Mouse (Mus musculus) hindbrain, embryonic 14.5 days (tissue): ENCODE results near the gene Oxa1l. TPM values are rescaled to one million over a fixed set of nuclear protein-coding genes. Genes with fewer than 3 reads are reported as not detected.
"Not testable (repeated sequence)": the region's sequence is repeated elsewhere in the genome, so short reads cannot be mapped to it uniquely, and the experiment has no call there.

Experiments used
- ATAC-seq: fragments of 200-750 bp; cut with Nextera tagmentation; 2 replicates; pipeline ENCODE4 v1.8.0; 2017; ENCODE audit warnings: moderate number of reproducible peaks, mild to moderate bottlenecking, moderate TSS enrichment, moderate library complexity; ENCODE audit not compliant: low FRiP score
- DNase-seq: peaks from one replicate; pipeline ENCODE4 v3.0.0-alpha.2; 2015; ENCODE audit warnings: low spot score
- H3K27ac ChIP-seq: fragments of 300-500 bp; sonication (generic); 2 replicates; pipeline ENCODE4 v1.5.1; 2014; ENCODE audit warnings: mild to moderate bottlenecking, moderate library complexity
- H3K27me3 ChIP-seq: fragments of 300-500 bp; sonication (generic); 2 replicates; pipeline ENCODE4 v1.6.1; 2014; ENCODE audit warnings: mild to moderate bottlenecking, low read length, mixed read lengths; ENCODE audit not compliant: control insufficient read depth, insufficient read depth
- H3K36me3 ChIP-seq: fragments of 300-500 bp; sonication (generic); replicated peaks from 2 replicates; pipeline ENCODE4 v1.6.1; 2014; ENCODE audit not compliant: control insufficient read depth, insufficient read depth
- H3K4me1 ChIP-seq: fragments of 300-500 bp; sonication (generic); replicated peaks from 2 replicates; pipeline ENCODE4 v1.6.1; 2014; ENCODE audit warnings: antibody characterized with exemption, low read length, mixed read lengths; ENCODE audit not compliant: control insufficient read depth, insufficient read depth
- H3K4me2 ChIP-seq: fragments of 300-500 bp; sonication (generic); replicated peaks from 2 replicates; pipeline ENCODE4 v1.6.1; 2014; ENCODE audit warnings: mild to moderate bottlenecking, moderate library complexity
- H3K4me3 ChIP-seq: fragments of 300-500 bp; sonication (generic); replicated peaks from 2 replicates; pipeline ENCODE4 v1.5.1; 2014; ENCODE audit warnings: mild to moderate bottlenecking, low read length
- H3K9ac ChIP-seq: fragments of 300-500 bp; sonication (generic); 2 replicates; pipeline ENCODE4 v1.6.1; 2014
- H3K9me3 ChIP-seq: fragments of 300-500 bp; sonication (generic); 2 replicates; pipeline ENCODE4 v1.6.1; 2016; ENCODE audit warnings: low read length; ENCODE audit not compliant: control insufficient read depth
- WGBS: fragments of 180-500 bp; shearing (Covaris S2); extraction: QIAGEN DNeasy Blood & Tissue Kit; methylation state at CpG from one replicate; pipeline ENCODE4 v1.1.7; 2014; 5-methylcytosine and 5-hydroxymethylcytosine counted together
- polyA plus RNA-seq: library from polyadenylated mRNA; unstranded; fragments of >200 nt; fragmentation: Nextera tagmentation; extraction: Ambion mirVana; gene quantifications from 2 replicates; pipeline ENCODE4 v1.2.1, GENCODE M21; 2014

The Oxa1l gene
- polyA plus RNA-seq, 1 experiment from 2014 or later: 66.0 TPM

DNA sequence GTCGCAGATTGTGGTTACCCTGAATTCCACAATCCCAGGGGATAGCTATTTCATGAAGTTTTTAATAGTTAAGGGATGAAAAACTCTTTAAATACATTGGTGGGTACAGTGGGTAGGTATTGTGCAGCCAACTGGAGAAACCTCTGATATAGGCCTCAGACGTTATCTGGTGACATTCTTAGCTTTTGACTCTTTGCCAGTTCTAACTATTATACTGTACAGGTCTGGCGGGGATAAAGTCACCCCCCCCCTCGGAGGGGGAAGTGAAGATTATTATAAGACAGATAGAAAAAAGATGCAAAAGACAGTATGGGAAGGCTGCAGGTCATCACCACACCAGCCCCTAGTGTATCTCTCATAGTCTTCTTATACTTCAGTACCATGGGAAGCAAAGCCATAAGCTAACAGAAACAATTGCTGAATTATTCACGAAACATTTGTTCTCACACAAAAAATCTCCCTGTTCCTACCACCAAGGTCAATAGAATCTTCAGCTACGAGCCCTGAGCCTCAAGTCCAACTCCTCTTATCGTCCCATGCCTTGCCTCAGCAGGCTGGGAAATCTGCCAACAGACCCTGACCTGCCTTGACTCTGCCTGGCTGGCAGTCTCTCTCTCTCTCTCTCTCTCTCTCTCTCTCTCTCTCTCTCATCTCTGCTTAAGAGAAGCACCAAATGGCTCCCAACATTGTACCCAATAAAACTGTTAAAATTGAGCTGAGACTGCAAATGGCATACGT lies 27.0 kb upstream of the Oxa1l start:
- Histone ChIP-seq H3K27ac (no peak overlapping the region), H3K4me2 (no peak overlapping the region), H3K4me1 (no peaks in the 10 kb centered on the region), H3K9me3 (no peaks in the 10 kb centered on the region), H3K4me3 (no peak overlapping the region), H3K9ac (no peak overlapping the region), H3K27me3 (no peaks in the 10 kb centered on the region), H3K36me3 (no peaks in the 10 kb centered on the region)
- DNase-seq: peak; percentile 30
- no peak for ATAC-seq
- 70% methylated on average over 8 of the region's 8 CpGs for WGBS

DNA sequence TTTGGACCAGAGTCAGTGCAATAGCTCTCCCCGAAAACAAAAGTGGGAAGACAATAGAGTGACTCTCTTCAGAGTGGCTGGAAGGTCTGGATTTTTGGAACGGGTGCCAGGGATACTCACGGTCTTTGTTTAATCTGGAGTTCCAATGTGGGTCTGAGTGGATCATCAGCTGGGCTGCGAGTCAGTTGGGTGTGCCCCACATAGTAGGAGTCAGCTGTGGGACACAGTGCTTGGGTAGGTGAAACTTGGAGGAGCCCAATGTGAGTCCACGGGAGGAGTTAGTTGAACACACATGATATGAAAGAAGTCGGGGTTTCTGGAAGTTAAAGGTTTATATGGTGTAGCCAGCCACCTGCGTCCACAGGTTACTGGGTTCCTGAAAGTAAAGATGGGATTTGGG lies 19.8 kb upstream of the Oxa1l start:
- ATAC-seq: no peak
- WGBS: 62% methylated on average over 7 of the region's 7 CpGs
- H3K9ac ChIP-seq: no peak overlapping the region
- H3K4me3 ChIP-seq: no peak overlapping the region
- H3K4me1 ChIP-seq: no peaks in the 10 kb centered on the region
- H3K27ac ChIP-seq: no peak overlapping the region
- no peak for DNase-seq
- H3K4me2 ChIP-seq: no peak overlapping the region
- H3K27me3 ChIP-seq: no peaks in the 10 kb centered on the region
- no peaks in the 10 kb centered on the region for H3K9me3 ChIP-seq
- H3K36me3 ChIP-seq: no peaks in the 10 kb centered on the region

DNA sequence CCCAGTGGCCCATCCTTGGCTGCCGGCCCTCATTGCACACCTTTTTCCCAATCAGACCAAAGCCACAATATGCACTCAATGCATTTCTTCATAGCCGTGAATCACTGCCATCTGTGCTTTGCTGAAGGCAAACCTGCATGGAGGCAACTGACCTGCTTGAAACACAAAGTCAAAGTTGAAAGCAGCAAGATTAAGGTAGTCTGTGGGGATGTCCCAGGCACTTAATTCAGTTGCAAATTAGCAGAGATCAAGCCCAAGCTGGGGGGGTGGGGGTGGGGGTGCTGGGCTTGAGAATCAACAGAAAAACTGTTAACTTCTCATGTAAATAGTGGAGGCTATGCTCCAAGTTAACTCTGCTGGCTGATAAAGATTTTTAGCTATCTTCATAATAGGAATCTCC lies 18.8 kb upstream of the Oxa1l start:
- WGBS: 35% methylated on average over 2 of the region's 2 CpGs
- H3K4me1 ChIP-seq, H3K36me3 ChIP-seq, H3K9me3 ChIP-seq, H3K27ac ChIP-seq, H3K4me3 ChIP-seq, H3K9ac ChIP-seq, H3K4me2 ChIP-seq, H3K27me3 ChIP-seq, DNase-seq, ATAC-seq: not testable (repeated sequence)

DNA sequence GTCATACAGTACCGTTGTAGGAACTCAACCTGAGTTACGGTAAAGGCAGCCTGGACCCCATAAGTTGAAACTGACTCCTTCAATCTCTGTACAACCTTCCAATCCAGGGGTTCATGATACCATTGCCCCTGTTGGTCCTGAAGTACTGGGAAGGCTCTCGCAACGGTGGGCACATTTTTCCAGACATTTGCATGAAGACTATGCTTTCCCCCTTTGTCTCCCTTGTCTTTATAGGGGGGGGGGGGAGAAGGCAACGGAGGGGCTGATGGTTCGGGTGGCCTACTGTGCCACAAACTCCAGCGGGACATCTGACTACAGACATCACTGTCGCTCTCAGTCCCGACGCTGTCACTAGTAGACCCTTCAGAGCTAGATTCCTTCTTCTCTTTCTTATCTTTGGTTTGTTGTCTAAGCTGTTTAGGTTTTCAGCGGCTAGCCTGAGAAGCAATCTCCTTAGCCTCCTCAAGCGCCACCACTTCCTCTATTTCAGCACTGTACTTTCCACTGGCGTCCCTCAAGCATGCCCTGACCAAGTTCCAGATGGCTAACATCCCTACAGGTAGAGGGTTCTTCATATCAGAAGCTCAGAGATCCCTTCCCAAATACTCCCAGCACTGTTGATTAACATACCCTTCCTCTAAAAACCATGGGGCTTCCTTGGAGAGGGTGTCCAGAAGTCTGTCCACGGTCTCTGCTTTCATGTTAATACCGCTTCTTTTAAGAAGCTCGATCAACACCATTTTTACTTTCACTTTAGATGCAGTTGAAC lies 9.7 kb upstream of the Oxa1l start:
- not testable (repeated sequence) for H3K4me3 ChIP-seq, H3K9ac ChIP-seq, H3K4me1 ChIP-seq, H3K27ac ChIP-seq, DNase-seq, H3K4me2 ChIP-seq, ATAC-seq, H3K9me3 ChIP-seq, H3K36me3 ChIP-seq, H3K27me3 ChIP-seq
- WGBS: 93% methylated on average over 16 of the region's 16 CpGs

DNA sequence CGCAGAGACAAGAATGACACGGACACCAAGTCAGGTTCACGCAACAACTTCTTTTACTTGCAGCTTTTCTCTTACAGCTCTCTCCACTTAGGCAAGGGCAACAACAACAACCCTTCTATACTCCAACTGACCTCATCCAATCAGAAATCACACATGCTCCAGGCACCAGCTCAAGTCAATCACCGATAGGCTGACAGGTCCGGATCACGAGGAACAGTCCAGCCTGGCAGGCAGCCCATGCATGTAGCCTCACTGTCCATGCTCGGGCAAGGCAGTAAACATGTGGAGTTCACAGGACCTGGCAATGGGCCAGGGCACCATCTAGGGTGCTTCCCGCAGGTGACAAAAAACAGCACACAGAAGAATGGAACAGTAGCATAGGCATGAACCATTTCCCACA lies 8.3 kb upstream of the Oxa1l start:
- ATAC-seq (no peak), DNase-seq (no peak)
- Histone ChIP-seq H3K36me3 (no peaks in the 10 kb centered on the region), H3K9me3 (no peaks in the 10 kb centered on the region; the same call in 1 of the 2 replicates), H3K27me3 (no peaks in the 10 kb centered on the region), H3K27ac (no peak overlapping the region), H3K4me3 (no peak overlapping the region), H3K9ac (no peak overlapping the region), H3K4me2 (no peak overlapping the region), H3K4me1 (no peaks in the 10 kb centered on the region)
- 92% methylated on average over 8 of the region's 8 CpGs for WGBS

DNA sequence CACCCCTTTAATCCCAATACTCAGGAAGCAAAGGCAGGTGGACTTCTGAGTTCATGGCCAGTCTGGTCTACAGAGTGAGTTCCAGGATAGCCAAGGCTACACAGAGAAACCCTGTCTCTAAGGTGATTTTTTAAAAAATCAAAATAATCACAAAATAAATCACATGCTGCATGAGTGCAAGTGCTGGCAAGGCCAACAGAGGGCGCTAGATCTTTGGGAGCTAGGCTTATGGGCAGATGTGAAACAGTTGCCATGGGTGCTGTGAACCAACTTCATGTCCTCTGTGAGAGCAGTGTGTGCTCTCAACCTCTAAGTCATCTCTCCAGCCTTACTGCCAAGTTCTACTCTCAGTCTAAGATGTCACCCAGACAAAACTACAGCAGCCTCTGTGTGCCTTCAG lies 6.2 kb upstream of the Oxa1l start:
- Histone ChIP-seq H3K9ac (no peak overlapping the region), H3K4me1 (no peaks in the 10 kb centered on the region), H3K4me3 (no peak overlapping the region), H3K4me2 (no peak overlapping the region), H3K36me3 (no peaks in the 10 kb centered on the region), H3K27ac (no peak overlapping the region), H3K27me3 (no peaks in the 10 kb centered on the region), H3K9me3 (no peaks in the 10 kb centered on the region)
- DNase-seq (no peak), ATAC-seq (no peak)
- WGBS: 34% methylated on average over 1 of the region's 1 CpGs

DNA sequence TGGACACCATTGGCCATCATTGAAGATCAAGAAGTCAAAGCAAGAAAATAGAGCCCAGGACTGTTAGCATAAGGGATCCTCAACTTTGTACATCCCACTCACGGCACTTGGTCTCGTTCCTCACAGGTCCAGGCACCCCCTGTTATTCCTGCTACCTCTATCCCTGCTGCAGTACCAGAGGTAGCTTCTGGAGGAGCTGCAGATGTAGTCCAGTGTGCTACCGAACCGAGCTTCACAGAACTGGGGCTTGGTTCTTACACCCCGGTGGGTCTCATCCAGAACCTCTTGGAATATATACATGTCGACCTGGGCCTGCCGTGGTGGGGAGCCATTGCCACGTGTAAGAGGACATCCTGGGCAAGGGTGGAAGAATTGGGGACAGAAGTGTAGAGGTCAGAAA lies 2.5 kb downstream of the Oxa1l start:
- ATAC-seq (no peak), DNase-seq (no peak)
- Histone ChIP-seq H3K27me3 (no peaks in the 10 kb centered on the region), H3K4me1 (peaks cover 12% of the 10 kb centered on the region), H3K4me3 (no peak overlapping the region), H3K27ac (no peak overlapping the region), H3K9me3 (no peaks in the 10 kb centered on the region), H3K36me3 (peaks cover 36% of the 10 kb centered on the region), H3K9ac (no peak overlapping the region), H3K4me2 (no peak overlapping the region)
- 96% methylated on average over 8 of the region's 8 CpGs for WGBS

DNA sequence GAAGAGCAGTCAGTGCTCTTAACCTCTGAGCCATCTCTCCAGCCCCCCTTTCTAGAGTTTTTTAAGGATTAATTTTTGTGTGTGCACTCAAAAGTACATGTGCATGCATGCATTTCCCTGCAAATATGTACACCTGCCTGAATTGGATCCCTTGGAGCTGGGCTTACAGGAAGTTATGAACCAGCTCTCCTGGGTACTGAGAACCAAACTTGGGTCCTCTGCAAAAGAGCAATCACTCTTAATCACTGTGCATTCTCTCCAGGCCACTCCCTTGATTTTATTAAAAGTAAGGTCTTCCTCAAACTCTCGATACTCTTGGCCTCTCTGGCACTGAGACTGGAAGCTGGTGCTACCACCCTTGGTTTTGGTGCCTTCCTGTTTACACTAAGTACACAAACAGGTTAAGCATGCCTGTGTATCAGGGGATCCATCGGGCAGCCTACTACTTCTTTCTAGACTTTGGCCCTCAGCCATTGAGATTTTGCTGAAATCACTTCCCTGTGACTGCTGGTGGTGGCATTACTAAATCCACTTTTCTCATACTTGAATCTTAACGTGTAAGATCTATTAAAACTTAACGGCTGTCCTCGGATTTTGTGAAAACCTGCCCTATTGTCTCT lies 4.5 kb downstream of the Oxa1l start:
- no peaks in the 10 kb centered on the region for H3K27me3 ChIP-seq
- 92% methylated on average over 5 of the region's 5 CpGs for WGBS
- no peak overlapping the region for H3K27ac ChIP-seq
- DNase-seq: no peak
- no peak overlapping the region for H3K9ac ChIP-seq
- no peak overlapping the region for H3K4me2 ChIP-seq
- ATAC-seq: no peak
- H3K4me3 ChIP-seq: no peak overlapping the region
- peaks cover 12% of the 10 kb centered on the region for H3K4me1 ChIP-seq
- H3K9me3 ChIP-seq: no peaks in the 10 kb centered on the region
- H3K36me3 ChIP-seq: peaks cover 56% of the 10 kb centered on the region

DNA sequence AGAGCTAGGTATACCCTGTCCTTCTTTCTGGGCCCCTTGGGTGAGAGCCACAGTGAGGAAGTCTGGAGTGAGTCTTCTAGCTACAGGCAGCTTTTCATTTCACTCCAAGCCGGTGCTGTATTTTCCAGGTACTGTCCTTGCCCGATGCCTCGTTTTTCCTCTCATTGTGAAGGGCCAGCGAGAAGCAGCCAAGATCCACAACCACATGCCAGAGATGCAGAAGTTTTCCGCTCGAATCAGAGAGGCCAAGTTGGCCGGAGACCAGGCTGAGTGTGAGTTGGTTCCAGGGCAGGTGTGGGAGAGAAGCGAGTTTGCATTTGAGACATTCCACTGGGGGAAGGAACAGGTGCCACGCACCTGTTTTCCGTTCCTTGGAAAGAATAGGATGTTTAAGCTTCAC lies 5.9 kb downstream of the Oxa1l start:
- Histone ChIP-seq H3K27me3 (no peaks in the 10 kb centered on the region), H3K9ac (no peak overlapping the region), H3K4me2 (no peak overlapping the region), H3K9me3 (no peaks in the 10 kb centered on the region), H3K4me1 (peaks cover 10% of the 10 kb centered on the region), H3K36me3 (peaks cover 65% of the 10 kb centered on the region), H3K27ac (no peak overlapping the region), H3K4me3 (no peak overlapping the region)
- WGBS: 99% methylated on average over 10 of the region's 10 CpGs
- ATAC-seq (no peak), DNase-seq (no peak)
